Mouse (Mus musculus): ENCODE results near the gene Gm20661.
A peak's percentile ranks its signal among the peaks of the same experiment; 100 is the strongest.

Gm20661 gene

GRCm38 (mm10) chr9:107967437-107967836, 15.4 kb upstream of the Gm20661 start:
- DNase-seq (ENCODE audit: low spot score in 2 of 2), result no peak

GRCm38 (mm10) chr9:107968531-107968930, 14.3 kb upstream of the Gm20661 start:
- no peak for DNase-seq (ENCODE audit: low spot score in 2 of 2)

GRCm38 (mm10) chr9:107970311-107970710, 12.5 kb upstream of the Gm20661 start:
- DNase-seq (ENCODE audit: low spot score in 2 of 2), result no peak

GRCm38 (mm10) chr9:107971690-107972541, 10.9 kb upstream of the Gm20661 start:
- DNase-seq (ENCODE audit: low spot score in 2 of 2), result peak; percentile 73 to 81

- no peak for DNase-seq (ENCODE audit: low spot score in 2 of 2)
Measured at GRCm38 (mm10) chr9:107974491-107975171, 8.2 kb upstream of the Gm20661 start.

- DNase-seq (ENCODE audit: low spot score in 2 of 2), result peak; percentile 79 to 80
Measured at GRCm38 (mm10) chr9:107975399-107976386, 7.2 kb upstream of the Gm20661 start, which contains the start of gene Uba7. Uba7 (plus strand) TSS chr9:107975505.

GRCm38 (mm10) chr9:107978815-107979214, 4.0 kb upstream of the Gm20661 start:
- DNase-seq (ENCODE audit: low spot score in 2 of 2), result no peak

- peak; percentile 30 to 58 for DNase-seq (ENCODE audit: low spot score in 2 of 2)
Measured at GRCm38 (mm10) chr9:107981684-107982605, 913 bp upstream of the Gm20661 start.

- DNase-seq (ENCODE audit: low spot score in 2 of 2), result peak; percentile 94 to 97
Measured at GRCm38 (mm10) chr9:107983421-107983890, 598 bp downstream of the Gm20661 start.

GRCm38 (mm10) chr9:107984052-107984753, 1.3 kb downstream of the Gm20661 start:
- DNase-seq (ENCODE audit: low spot score in 2 of 2), result peak in 1 of 2 experiments; percentile 33

GRCm38 (mm10) chr9:107984754-107985055, 1.8 kb downstream of the Gm20661 start:
- no peak for DNase-seq (ENCODE audit: low spot score in 2 of 2)

- DNase-seq (ENCODE audit: low spot score in 2 of 2), result peak; percentile 92
Measured at GRCm38 (mm10) chr9:107985131-107986119, 2.6 kb downstream of the Gm20661 start, which contains the start of gene Inka1. Inka1 (minus strand) TSS chr9:107985879.

- peak; percentile 81 to 85 for DNase-seq (ENCODE audit: low spot score in 2 of 2)
Measured at GRCm38 (mm10) chr9:107986376-107986775, 3.5 kb downstream of the Gm20661 start.

- DNase-seq (ENCODE audit: low spot score in 2 of 2), result peak in 1 of 2 experiments; percentile 33
Measured at GRCm38 (mm10) chr9:107987950-107988349, 5.1 kb downstream of the Gm20661 start.

- no peak for DNase-seq (ENCODE audit: low spot score in 2 of 2)
Measured at GRCm38 (mm10) chr9:107992197-107992596, 9.3 kb downstream of the Gm20661 start, which contains the start of gene Cdhr4. Cdhr4 (plus strand) TSS chr9:107992497.

GRCm38 (mm10) chr9:107993013-107993412, 10.2 kb downstream of the Gm20661 start:
- DNase-seq (ENCODE audit: low spot score in 2 of 2), result no peak

- DNase-seq (ENCODE audit: low spot score in 2 of 2), result no peak
Measured at GRCm38 (mm10) chr9:107994464-107994863, 11.6 kb downstream of the Gm20661 start.

- no peak for DNase-seq (ENCODE audit: low spot score in 2 of 2)
Measured at GRCm38 (mm10) chr9:107995513-107995912, 12.7 kb downstream of the Gm20661 start.

Measured in heart, adult 9 months (tissue).